ENCODE assay signal across 15 mouse cellular contexts in genomic region chr17:79825241-79826030, GRCm38 (mm10).
DNase-seq lines count a peak whose midpoint lies in the region; ATAC-seq lines count a peak whose summit lies in the region.
"Had no signal": no experiment of that assay in that cellular context is flagged by ENCODE, and none has a peak within 500 bp of the region (broad histone marks: within the 10 kb centered on the region; RNA-seq: fewer than 3 reads in every experiment).

No protein-coding gene starts in this region.

- no peak for DNase-seq in forebrain, embryonic 10.5 days (ENCODE audit: extremely low spot score, low spot score)
- peak; percentile 19 to 23 for DNase-seq in layer of hippocampus, adult 8-10 months (ENCODE audit: low spot score in 2 of 2)
- no peak for DNase-seq in layer of hippocampus, adult 9-10 months (ENCODE audit: low spot score)
- peak; percentile 57 for DNase-seq in brain, adult 2 months (ENCODE audit: low read depth, low spot score)
- peak; percentile 40 for DNase-seq in midbrain, embryonic 14.5 days
- no peak for DNase-seq in urinary bladder, postnatal 25 days (ENCODE audit: low spot score)
- DNase-seq in urinary bladder, postnatal 10 days (ENCODE audit: low spot score) = no peak
- DNase-seq: cerebellum, adult 18-20 months; liver, postnatal 0 days; right cerebral cortex, postnatal 4 days; thymus, adult 2 months had no signal

- no peaks in the 10 kb centered on the region for H3K27me3 ChIP-seq in forebrain, embryonic 15.5 days
- H3K27me3 ChIP-seq in forebrain, embryonic 10.5 days (ENCODE audit: poor library complexity, severe bottlenecking) = peaks cover 68% of the 10 kb centered on the region
- H3K27me3 ChIP-seq in midbrain, embryonic 14.5 days (ENCODE audit: control insufficient read depth, insufficient read depth, low read length) = no peaks in the 10 kb centered on the region
- H3K27me3 ChIP-seq: CH12.LX had no signal

- H3K4me1 ChIP-seq in forebrain, embryonic 15.5 days = no peaks in the 10 kb centered on the region
- no peaks in the 10 kb centered on the region for H3K4me1 ChIP-seq in forebrain, embryonic 10.5 days
- H3K4me1 ChIP-seq in midbrain, embryonic 14.5 days (ENCODE audit: control insufficient read depth, insufficient read depth, low read length) = no peaks in the 10 kb centered on the region

- H3K36me3 ChIP-seq in forebrain, embryonic 15.5 days = no peaks in the 10 kb centered on the region
- no peaks in the 10 kb centered on the region for H3K36me3 ChIP-seq in forebrain, embryonic 10.5 days (replicated peaks)
- no peaks in the 10 kb centered on the region for H3K36me3 ChIP-seq in midbrain, embryonic 14.5 days (ENCODE audit: control insufficient read depth, insufficient read depth, low read length)

- H3K27ac ChIP-seq in forebrain, embryonic 15.5 days (replicated peaks) = no peak overlapping the region
- H3K27ac ChIP-seq in forebrain, embryonic 10.5 days = no peak overlapping the region
- no peak overlapping the region for H3K27ac ChIP-seq in midbrain, embryonic 14.5 days (replicated peaks; ENCODE audit: low read depth, low read length)
- H3K27ac ChIP-seq: left cerebral cortex, adult 2 months had no signal

- no peaks in the 10 kb centered on the region for H3K9me3 ChIP-seq in forebrain, embryonic 15.5 days
- H3K9me3 ChIP-seq in forebrain, embryonic 10.5 days = no peaks in the 10 kb centered on the region
- no peaks in the 10 kb centered on the region for H3K9me3 ChIP-seq in midbrain, embryonic 14.5 days (ENCODE audit: control insufficient read depth, low read length)

- 76% methylated on average over 11 of the region's 11 CpGs for WGBS in forebrain, embryonic 15.5 days
- WGBS in forebrain, embryonic 10.5 days = 86% methylated on average over 11 of the region's 11 CpGs
- 79% methylated on average over 11 of the region's 11 CpGs for WGBS in midbrain, embryonic 14.5 days

- H3K4me2 ChIP-seq in forebrain, embryonic 15.5 days (replicated peaks) = no peak overlapping the region
- no peak overlapping the region for H3K4me2 ChIP-seq in midbrain, embryonic 14.5 days (ENCODE audit: low read length)

- no peak overlapping the region for H3K4me3 ChIP-seq in forebrain, embryonic 15.5 days
- H3K4me3 ChIP-seq in forebrain, embryonic 10.5 days = no peak overlapping the region
- no peak overlapping the region for H3K4me3 ChIP-seq in midbrain, embryonic 14.5 days (replicated peaks; ENCODE audit: low read depth, low read length)
- H3K4me3 ChIP-seq: erythroblast, embryonic 14.5 days; left cerebral cortex, adult 2 months had no signal

- peak; percentile 41 for ATAC-seq in forebrain, embryonic 15.5 days (replicated peaks)
- ATAC-seq in midbrain, embryonic 14.5 days (ENCODE audit: low FRiP score, low TSS enrichment) = peak; percentile 31
- ATAC-seq: liver, postnatal 0 days had no signal

- no peak overlapping the region for H3K9ac ChIP-seq in forebrain, embryonic 15.5 days (replicated peaks)
- no peak overlapping the region for H3K9ac ChIP-seq in midbrain, embryonic 14.5 days (replicated peaks; ENCODE audit: low read length)
- H3K9ac ChIP-seq: liver, postnatal 0 days had no signal

Comparison
In these comparisons a context has a peak if more than half of its experiments do, and no peak if none do; other contexts are left out.
1. DNase-seq: peak in layer of hippocampus, adult 8-10 months (2 of 2), brain, adult 2 months (single experiment) and midbrain, embryonic 14.5 days (single experiment); none in forebrain, embryonic 10.5 days (single experiment), layer of hippocampus, adult 9-10 months (single experiment), urinary bladder, postnatal 25 days (single experiment) and urinary bladder, postnatal 10 days (single experiment).